Mouse (Mus musculus): ENCODE data around the gene Rtkn2. TPM values are rescaled to one million over a fixed set of nuclear protein-coding genes. Genes with fewer than 3 reads are reported as not detected.
A peak's percentile ranks its signal among the peaks of the same experiment; 100 is the strongest.

Rtkn2 gene
- polyA plus RNA-seq, 1 experiment from 2014 or later, result 5.8 TPM

- no peak overlapping the region for H3K27ac ChIP-seq (replicated peaks; ENCODE audit: low read depth, low read length)
- H3K4me3 ChIP-seq (replicated peaks; ENCODE audit: low read depth, low read length), result no peak overlapping the region
- no peaks in the 10 kb centered on the region for H3K36me3 ChIP-seq (ENCODE audit: control insufficient read depth, insufficient read depth, low read length)
- ATAC-seq (ENCODE audit: low FRiP score, low TSS enrichment) (no peak), DNase-seq (no peak)
- H3K4me2 ChIP-seq (ENCODE audit: low read length), result no peak overlapping the region
- no peak overlapping the region for H3K9ac ChIP-seq (replicated peaks; ENCODE audit: low read length)
- H3K4me1 ChIP-seq (ENCODE audit: control insufficient read depth, insufficient read depth, low read length), result no peaks in the 10 kb centered on the region
- H3K27me3 ChIP-seq (ENCODE audit: control insufficient read depth, insufficient read depth, low read length), result no peaks in the 10 kb centered on the region
- no peaks in the 10 kb centered on the region for H3K9me3 ChIP-seq (ENCODE audit: control insufficient read depth, low read length)
- 98% methylated on average over 2 of the region's 2 CpGs for WGBS
These were observed 23.4 kb upstream of the Rtkn2 start for GRCm38 (mm10) chr10:67955982-67956381.

DNA sequence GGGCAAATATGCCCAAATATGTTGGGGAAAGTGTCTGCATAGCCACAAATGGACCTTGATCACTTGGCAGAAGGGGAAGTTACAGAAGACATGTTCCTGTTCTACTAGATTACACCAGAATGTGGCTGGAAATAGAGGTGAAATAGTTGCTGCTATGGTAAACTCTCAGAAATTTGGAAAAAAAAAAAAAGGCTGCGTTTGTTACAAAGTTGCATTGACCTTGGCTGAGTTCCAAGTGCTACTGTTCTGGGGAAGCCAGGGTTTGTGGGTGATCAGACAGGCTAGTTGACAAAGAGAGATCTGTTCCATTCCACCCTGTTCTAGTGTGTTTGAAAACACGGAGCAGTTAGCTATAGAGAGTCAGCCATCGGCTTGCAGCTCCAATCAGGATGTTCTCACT is 19.4 kb upstream of the Rtkn2 start:
- Histone ChIP-seq H3K4me3 (replicated peaks; ENCODE audit: low read depth, low read length) (no peak overlapping the region), H3K9me3 (ENCODE audit: control insufficient read depth, low read length) (no peaks in the 10 kb centered on the region), H3K27ac (replicated peaks; ENCODE audit: low read depth, low read length) (no peak overlapping the region), H3K4me2 (ENCODE audit: low read length) (no peak overlapping the region), H3K36me3 (ENCODE audit: control insufficient read depth, insufficient read depth, low read length) (no peaks in the 10 kb centered on the region), H3K4me1 (ENCODE audit: control insufficient read depth, insufficient read depth, low read length) (0 out of 2 replicates have a peak, but pooled peaks cover 6% of the 10 kb centered on the region), H3K9ac (replicated peaks; ENCODE audit: low read length) (no peak overlapping the region), H3K27me3 (ENCODE audit: control insufficient read depth, insufficient read depth, low read length) (no peaks in the 10 kb centered on the region)
- DNase-seq (no peak), ATAC-seq (ENCODE audit: low FRiP score, low TSS enrichment) (no peak)
- 63% methylated on average over 3 of the region's 3 CpGs for WGBS

DNA sequence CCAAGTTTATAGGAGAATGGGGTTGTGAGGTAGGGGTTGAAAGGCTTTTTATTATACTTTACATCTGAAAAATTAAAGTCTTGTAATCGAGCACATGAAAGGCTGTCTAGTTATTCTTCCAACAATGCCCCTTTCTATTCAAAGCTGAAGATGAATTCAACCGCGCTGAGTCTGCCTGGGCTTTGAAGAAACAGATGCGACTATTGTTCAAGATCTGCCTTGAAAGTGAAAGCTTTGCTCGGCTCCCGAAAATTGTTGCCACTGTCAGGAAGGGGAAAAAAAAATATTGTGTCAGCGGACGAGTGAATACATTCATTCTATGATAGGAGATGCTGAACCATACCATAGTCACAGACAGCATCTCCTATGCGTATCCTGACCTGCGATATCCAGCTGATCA is 16.9 kb upstream of the Rtkn2 start:
- no peak overlapping the region for H3K27ac ChIP-seq (replicated peaks; ENCODE audit: low read depth, low read length)
- 17% methylated on average over 10 of the region's 10 CpGs for WGBS

DNA sequence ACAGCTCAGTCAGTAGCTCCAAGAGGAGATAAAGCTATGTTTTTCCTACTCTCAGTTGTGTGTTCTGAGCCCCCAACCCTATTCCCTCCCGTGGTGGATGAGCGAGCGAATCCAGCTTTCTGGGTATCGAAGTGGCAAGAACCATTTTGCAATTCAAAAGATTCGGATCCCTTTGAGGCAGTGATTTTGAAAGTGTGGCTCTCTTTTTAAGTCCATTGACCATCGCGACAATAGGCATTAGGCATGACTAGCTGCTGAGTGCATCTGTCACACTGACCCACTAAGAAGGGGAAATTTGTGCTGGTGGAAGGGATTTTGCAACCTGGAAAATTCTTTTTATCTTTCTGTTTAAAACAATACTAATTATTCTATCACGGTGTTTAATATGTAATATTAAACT is 15.3 kb upstream of the Rtkn2 start:
- ATAC-seq (ENCODE audit: low FRiP score, low TSS enrichment), result no peak
- peak; percentile 20 for DNase-seq
- Histone ChIP-seq H3K36me3 (ENCODE audit: control insufficient read depth, insufficient read depth, low read length) (no peaks in the 10 kb centered on the region), H3K4me1 (ENCODE audit: control insufficient read depth, insufficient read depth, low read length) (0 out of 2 replicates have a peak, but pooled peaks cover 6% of the 10 kb centered on the region), H3K27ac (replicated peaks; ENCODE audit: low read depth, low read length) (no peak overlapping the region), H3K4me2 (ENCODE audit: low read length) (no peak overlapping the region), H3K9ac (replicated peaks; ENCODE audit: low read length) (no peak overlapping the region), H3K4me3 (replicated peaks; ENCODE audit: low read depth, low read length) (no peak overlapping the region), H3K27me3 (ENCODE audit: control insufficient read depth, insufficient read depth, low read length) (no peaks in the 10 kb centered on the region), H3K9me3 (ENCODE audit: control insufficient read depth, low read length) (no peaks in the 10 kb centered on the region)
- WGBS, result 16% methylated on average over 8 of the region's 8 CpGs

More for the DNA sequence above, 16.9 kb upstream of the Rtkn2 start:
- peak; percentile 50 for DNase-seq
- Histone ChIP-seq H3K27me3 (ENCODE audit: control insufficient read depth, insufficient read depth, low read length) (no peaks in the 10 kb centered on the region), H3K4me3 (replicated peaks; ENCODE audit: low read depth, low read length) (no peak overlapping the region), H3K36me3 (ENCODE audit: control insufficient read depth, insufficient read depth, low read length) (no peaks in the 10 kb centered on the region), H3K4me1 (ENCODE audit: control insufficient read depth, insufficient read depth, low read length) (0 out of 2 replicates have a peak, but pooled peaks cover 6% of the 10 kb centered on the region), H3K4me2 (ENCODE audit: low read length) (peak overlapping the region; percentile 27), H3K9me3 (ENCODE audit: control insufficient read depth, low read length) (no peaks in the 10 kb centered on the region), H3K9ac (replicated peaks; ENCODE audit: low read length) (no peak overlapping the region)
- ATAC-seq (ENCODE audit: low FRiP score, low TSS enrichment), result no peak

DNA sequence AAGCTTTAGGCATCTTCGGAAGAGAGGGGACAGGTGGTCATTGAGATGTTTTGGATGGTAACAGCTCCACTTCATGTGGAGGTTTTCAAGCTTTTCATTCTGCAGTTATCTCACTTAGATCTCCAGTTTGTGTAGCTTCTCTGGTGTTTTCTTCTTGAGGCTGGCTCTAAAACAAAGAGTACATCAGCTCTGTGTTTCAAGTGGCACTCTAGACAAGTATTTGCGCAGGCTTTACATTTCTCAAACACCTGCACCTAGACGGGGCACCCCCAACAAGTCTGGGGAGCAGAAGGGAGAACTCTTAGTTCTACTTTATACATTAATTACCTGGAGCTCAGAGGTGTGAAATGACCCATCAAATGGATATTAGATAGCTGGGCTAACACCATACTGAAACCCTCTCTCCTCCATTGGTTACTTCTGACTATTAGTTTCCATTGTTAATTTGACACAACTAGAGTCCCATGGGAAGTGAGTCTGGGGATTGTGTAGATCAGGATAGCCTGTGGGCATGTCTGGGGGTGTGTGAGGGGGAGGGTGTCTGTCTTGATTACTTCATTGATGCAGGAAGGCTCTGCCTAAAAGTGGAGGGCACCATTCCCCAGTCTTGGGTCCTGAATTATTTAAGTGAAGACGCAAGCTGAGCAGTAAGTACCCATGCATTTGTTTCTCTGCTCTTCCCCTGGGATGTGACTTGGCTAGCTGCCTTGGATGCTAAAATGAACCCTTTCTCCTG is 14.0 kb upstream of the Rtkn2 start:
- 77% methylated on average over 4 of the region's 4 CpGs for whole genome bisulfite sequencing
- Histone ChIP-seq H3K27ac (replicated peaks; ENCODE audit: low read depth, low read length) (no peak overlapping the region), H3K4me2 (ENCODE audit: low read length) (no peak overlapping the region), H3K4me1 (ENCODE audit: control insufficient read depth, insufficient read depth, low read length) (0 out of 2 replicates have a peak, but pooled peaks cover 6% of the 10 kb centered on the region), H3K9ac (replicated peaks; ENCODE audit: low read length) (no peak overlapping the region), H3K36me3 (ENCODE audit: control insufficient read depth, insufficient read depth, low read length) (no peaks in the 10 kb centered on the region), H3K9me3 (ENCODE audit: control insufficient read depth, low read length) (no peaks in the 10 kb centered on the region), H3K27me3 (ENCODE audit: control insufficient read depth, insufficient read depth, low read length) (no peaks in the 10 kb centered on the region), H3K4me3 (replicated peaks; ENCODE audit: low read depth, low read length) (no peak overlapping the region)
- no peak for DNase-seq
- ATAC-seq (ENCODE audit: low FRiP score, low TSS enrichment), result no peak

- Histone ChIP-seq H3K36me3 (ENCODE audit: control insufficient read depth, insufficient read depth, low read length) (no peaks in the 10 kb centered on the region), H3K4me1 (ENCODE audit: control insufficient read depth, insufficient read depth, low read length) (0 out of 2 replicates have a peak, but pooled peaks cover 6% of the 10 kb centered on the region), H3K9ac (replicated peaks; ENCODE audit: low read length) (no peak overlapping the region), H3K27ac (replicated peaks; ENCODE audit: low read depth, low read length) (no peak overlapping the region), H3K9me3 (ENCODE audit: control insufficient read depth, low read length) (no peaks in the 10 kb centered on the region), H3K27me3 (ENCODE audit: control insufficient read depth, insufficient read depth, low read length) (no peaks in the 10 kb centered on the region), H3K4me3 (replicated peaks; ENCODE audit: low read depth, low read length) (no peak overlapping the region), H3K4me2 (ENCODE audit: low read length) (no peak overlapping the region)
- DNase-seq, result no peak
- no peak for ATAC-seq (ENCODE audit: low FRiP score, low TSS enrichment)
- whole genome bisulfite sequencing, result 19% methylated on average over 6 of the region's 6 CpGs
These were observed 13.3 kb upstream of the Rtkn2 start for GRCm38 (mm10) chr10:67966102-67966501.

GRCm38 (mm10) chr10:67966983-67967382 is 12.4 kb upstream of the Rtkn2 start:
- Histone ChIP-seq H3K9ac (replicated peaks; ENCODE audit: low read length) (no peak overlapping the region), H3K4me1 (ENCODE audit: control insufficient read depth, insufficient read depth, low read length) (0 out of 2 replicates have a peak, but pooled peaks cover 6% of the 10 kb centered on the region), H3K36me3 (ENCODE audit: control insufficient read depth, insufficient read depth, low read length) (no peaks in the 10 kb centered on the region), H3K27me3 (ENCODE audit: control insufficient read depth, insufficient read depth, low read length) (no peaks in the 10 kb centered on the region), H3K9me3 (ENCODE audit: control insufficient read depth, low read length) (no peaks in the 10 kb centered on the region), H3K27ac (replicated peaks; ENCODE audit: low read depth, low read length) (no peak overlapping the region), H3K4me2 (ENCODE audit: low read length) (no peak overlapping the region), H3K4me3 (replicated peaks; ENCODE audit: low read depth, low read length) (no peak overlapping the region)
- WGBS, result 83% methylated on average over 2 of the region's 2 CpGs
- DNase-seq (no peak), ATAC-seq (ENCODE audit: low FRiP score, low TSS enrichment) (no peak)

- DNase-seq, result no peak
These were observed 8.1 kb upstream of the Rtkn2 start for GRCm38 (mm10) chr10:67971166-67971796.

GRCm38 (mm10) chr10:67977271-67977670 is 2.1 kb upstream of the Rtkn2 start:
- no peaks in the 10 kb centered on the region for H3K27me3 ChIP-seq (ENCODE audit: control insufficient read depth, insufficient read depth, low read length)
- 70% methylated on average over 4 of the region's 4 CpGs for WGBS
- H3K27ac ChIP-seq (replicated peaks; ENCODE audit: low read depth, low read length), result no peak overlapping the region
- no peaks in the 10 kb centered on the region for H3K36me3 ChIP-seq (ENCODE audit: control insufficient read depth, insufficient read depth, low read length)
- H3K4me2 ChIP-seq (ENCODE audit: low read length), result no peak overlapping the region
- no peaks in the 10 kb centered on the region; the same call in 1 of the 2 replicates for H3K4me1 ChIP-seq (ENCODE audit: control insufficient read depth, insufficient read depth, low read length)
- no peak overlapping the region for H3K9ac ChIP-seq (replicated peaks; ENCODE audit: low read length)
- ATAC-seq (ENCODE audit: low FRiP score, low TSS enrichment) (no peak), DNase-seq (no peak)
- H3K4me3 ChIP-seq (replicated peaks; ENCODE audit: low read depth, low read length), result no peak overlapping the region
- H3K9me3 ChIP-seq (ENCODE audit: control insufficient read depth, low read length), result no peaks in the 10 kb centered on the region

More at GRCm38 (mm10) chr10:67971166-67971796, 8.1 kb upstream of the Rtkn2 start:
- H3K9me3 ChIP-seq (ENCODE audit: control insufficient read depth, low read length), result no peaks in the 10 kb centered on the region
- H3K36me3 ChIP-seq (ENCODE audit: control insufficient read depth, insufficient read depth, low read length), result no peaks in the 10 kb centered on the region
- 78% methylated on average over 11 of the region's 11 CpGs for WGBS
- no peak overlapping the region for H3K27ac ChIP-seq (replicated peaks; ENCODE audit: low read depth, low read length)
- H3K4me3 ChIP-seq (replicated peaks; ENCODE audit: low read depth, low read length), result no peak overlapping the region
- H3K27me3 ChIP-seq (ENCODE audit: control insufficient read depth, insufficient read depth, low read length), result no peaks in the 10 kb centered on the region
- H3K4me2 ChIP-seq (ENCODE audit: low read length), result no peak overlapping the region
- no peak overlapping the region for H3K9ac ChIP-seq (replicated peaks; ENCODE audit: low read length)
- no peaks in the 10 kb centered on the region for H3K4me1 ChIP-seq (ENCODE audit: control insufficient read depth, insufficient read depth, low read length)
- no peak for ATAC-seq (ENCODE audit: low FRiP score, low TSS enrichment)

All from midbrain, embryonic 14.5 days (tissue).